In genomic region chr13:117008021-117009015, GRCm38 (mm10) we compare ENCODE assay signal across 20 mouse cellular contexts. TPM values are rescaled to one million over a fixed set of nuclear protein-coding genes. Genes with fewer than 3 reads are reported as not detected.
DNase-seq lines count a peak whose midpoint lies in the region; ATAC-seq and TF ChIP-seq lines count a peak whose summit lies in the region.
"Had no signal": no experiment of that assay in that cellular context is flagged by ENCODE, and none has a peak within 500 bp of the region (broad histone marks: within the 10 kb centered on the region; RNA-seq: fewer than 3 reads in every experiment).

No protein-coding gene starts in this region.

- intact Hi-C loops in left cerebral cortex, adult 2 months (cut with DNase I), result no loop called here

- H3K27ac ChIP-seq in left cerebral cortex, adult 2 months, result no peak overlapping the region
- H3K27ac ChIP-seq: embryonic facial prominence, embryonic 15.5 days; forebrain, embryonic 15.5 days; heart, embryonic 15.5 days; hindbrain, embryonic 13.5 days; hindbrain, postnatal 0 days; intestine, embryonic 15.5 days had no signal

- peak; percentile 70 for DNase-seq in heart, adult 11 months
- no peak for DNase-seq in heart, adult 8-10 months (ENCODE audit: low spot score)
- peak; percentile 22 for DNase-seq in cerebellum, adult 8-10 months
- DNase-seq in cerebellum, postnatal 10 days, result peak; percentile 17 to 20
- no peak for DNase-seq in urinary bladder, postnatal 4 days (ENCODE audit: low spot score in 2 of 2)
- DNase-seq in left cerebral cortex, adult 2 months (ENCODE audit: extremely low spot score in 1 of 2, low spot score in 2 of 2), result no peak
- DNase-seq: adrenal gland, adult 8-10 months; adrenal gland, postnatal 36 days; embryo, embryonic 11 days; gastrocnemius, postnatal 36 days; heart, adult 18-20 months; heart, postnatal 14 days had no signal

- TF ChIP-seq CTCF in left cerebral cortex, adult 2 months (IDR thresholded peaks at IDR 0.05), result no peak

- ATAC-seq in monocyte, adult 5-6 weeks (replicated peaks; ENCODE audit: insufficient number of reproducible peaks, low FRiP score, low TSS enrichment, poor library complexity, severe bottlenecking), result peak; percentile 74; the same call in 1 of the 2 replicates
- ATAC-seq in erythroblast, adult 5-6 weeks (replicated peaks; ENCODE audit: low FRiP score, poor library complexity, severe bottlenecking), result no peak
- ATAC-seq: forebrain, embryonic 15.5 days; hindbrain, postnatal 0 days; intestine, embryonic 15.5 days had no signal

- no peak overlapping the region for H3K4me3 ChIP-seq in left cerebral cortex, adult 2 months
- H3K4me3 ChIP-seq: embryonic facial prominence, embryonic 15.5 days; forebrain, embryonic 15.5 days; heart, embryonic 15.5 days; hindbrain, embryonic 13.5 days; intestine, embryonic 15.5 days had no signal

RNA-seq across cellular contexts. Expression of gene Parp8, which starts 17.0 kb away (rescaled TPM):
- total RNA-seq in heart, adult 8-10 months (2022), result 10 to 100 TPM in 3 of 4 experiments, 1 to 10 TPM in 1; 8.2 to 11.6 (median 11.2) TPM
- 45.1 to 76.7 TPM (median 48.1 TPM) in 3 replicates for total RNA-seq in monocyte, adult 5-6 weeks (2017)
- 15.7 and 16.9 TPM in 2 replicates for total RNA-seq in erythroblast, adult 5-6 weeks (2015; ENCODE audit: low replicate concordance)
- total RNA-seq in erythroblast, adult 5-6 weeks (2017; ENCODE audit: low replicate concordance), result 14.5 and 14.7 TPM in 2 replicates
- 10 to 100 TPM; 20.9 to 21.9 TPM for total RNA-seq in left cerebral cortex, adult 2 months (2021)

Comparison
In these comparisons a context has a peak if more than half of its experiments do, and no peak if none do; other contexts are left out.
1. DNase-seq: peak in heart, adult 11 months (single experiment), cerebellum, adult 8-10 months (single experiment) and cerebellum, postnatal 10 days (2 of 2); none in heart, adult 8-10 months (single experiment), urinary bladder, postnatal 4 days (0 of 2) and left cerebral cortex, adult 2 months (0 of 2).